Mouse (Mus musculus): ENCODE results near the gene Lrrc8c. TPM values are rescaled to one million over a fixed set of nuclear protein-coding genes. Genes with fewer than 3 reads are reported as not detected.

Gene Lrrc8c
- polyA plus RNA-seq, 1 experiment from 2014 or later = 17.9 TPM

- H3K27me3 ChIP-seq = no peaks in the 10 kb centered on the region
- 77% methylated on average over 6 of the region's 6 CpGs for WGBS
- no peak overlapping the region for H3K9ac ChIP-seq
- no peaks in the 10 kb centered on the region for H3K4me1 ChIP-seq
- H3K27ac ChIP-seq = no peak overlapping the region
- H3K4me3 ChIP-seq = no peak overlapping the region
- H3K36me3 ChIP-seq = 0 out of 2 replicates have a peak, but pooled peaks cover 3% of the 10 kb centered on the region
- ATAC-seq (ENCODE audit: insufficient number of reproducible peaks, low FRiP score, low TSS enrichment, low read depth) = no peak
- no peaks in the 10 kb centered on the region for H3K9me3 ChIP-seq
- no peak overlapping the region for H3K4me2 ChIP-seq
Observed at GRCm38 (mm10) chr5:105530576-105530975, 11.4 kb downstream of the Lrrc8c start.

DNA sequence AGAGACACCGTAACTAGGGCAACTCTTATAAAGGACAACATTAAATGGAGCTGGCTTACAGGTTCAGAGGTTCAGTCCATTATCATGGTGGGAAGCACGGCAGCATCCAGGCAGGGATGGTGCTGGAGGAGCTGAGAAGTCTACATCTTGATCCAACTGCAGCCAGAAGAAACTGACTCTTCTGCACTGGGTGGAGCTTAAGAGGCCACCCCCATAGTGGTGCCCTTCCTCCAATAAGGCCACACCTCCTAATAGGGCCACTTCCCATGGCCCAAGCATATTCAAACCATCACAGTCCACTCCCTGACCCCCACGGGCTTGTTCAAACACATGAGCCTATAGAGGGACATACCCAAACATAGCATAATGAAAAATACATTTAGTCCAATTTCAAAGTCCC is 16.0 kb downstream of the Lrrc8c start:
- H3K4me1 ChIP-seq = no peaks in the 10 kb centered on the region
- no peak overlapping the region for H3K4me2 ChIP-seq
- 96% methylated on average over 3 of the region's 3 CpGs for WGBS
- no peak overlapping the region for H3K9ac ChIP-seq
- no peak overlapping the region for H3K4me3 ChIP-seq
- no peak for ATAC-seq (ENCODE audit: insufficient number of reproducible peaks, low FRiP score, low TSS enrichment, low read depth)
- H3K27ac ChIP-seq = no peak overlapping the region
- H3K9me3 ChIP-seq = no peaks in the 10 kb centered on the region
- H3K36me3 ChIP-seq = 0 out of 2 replicates have a peak, but pooled peaks cover 3% of the 10 kb centered on the region
- H3K27me3 ChIP-seq = no peaks in the 10 kb centered on the region

DNA sequence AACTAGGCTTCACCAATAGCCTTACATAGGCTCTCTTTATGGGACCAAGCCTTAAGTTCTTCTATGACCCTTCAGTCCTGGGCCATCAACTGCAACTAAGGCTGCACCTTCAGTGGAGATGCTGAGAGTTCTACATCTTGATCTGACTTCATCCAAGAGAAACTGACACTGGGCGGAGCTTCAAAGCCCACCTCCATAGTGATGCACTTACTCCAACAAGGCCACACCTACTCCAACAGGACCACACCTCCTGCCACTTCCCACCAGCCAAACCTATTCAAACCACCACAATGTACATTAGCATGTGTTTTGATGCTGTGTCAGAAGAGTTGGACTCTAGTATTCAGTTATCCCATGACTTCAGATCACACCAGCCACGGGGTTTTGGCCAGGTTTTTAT is 17.0 kb downstream of the Lrrc8c start:
- ATAC-seq (ENCODE audit: insufficient number of reproducible peaks, low FRiP score, low TSS enrichment, low read depth) = no peak
- H3K4me3 ChIP-seq = no peak overlapping the region
- H3K9ac ChIP-seq = no peak overlapping the region
- 85% methylated on average over 2 of the region's 2 CpGs for WGBS
- no peaks in the 10 kb centered on the region for H3K9me3 ChIP-seq
- H3K27me3 ChIP-seq = no peaks in the 10 kb centered on the region
- H3K4me2 ChIP-seq = no peak overlapping the region
- H3K36me3 ChIP-seq = 0 out of 2 replicates have a peak, but pooled peaks cover 3% of the 10 kb centered on the region
- no peak overlapping the region for H3K27ac ChIP-seq
- no peaks in the 10 kb centered on the region for H3K4me1 ChIP-seq

DNA sequence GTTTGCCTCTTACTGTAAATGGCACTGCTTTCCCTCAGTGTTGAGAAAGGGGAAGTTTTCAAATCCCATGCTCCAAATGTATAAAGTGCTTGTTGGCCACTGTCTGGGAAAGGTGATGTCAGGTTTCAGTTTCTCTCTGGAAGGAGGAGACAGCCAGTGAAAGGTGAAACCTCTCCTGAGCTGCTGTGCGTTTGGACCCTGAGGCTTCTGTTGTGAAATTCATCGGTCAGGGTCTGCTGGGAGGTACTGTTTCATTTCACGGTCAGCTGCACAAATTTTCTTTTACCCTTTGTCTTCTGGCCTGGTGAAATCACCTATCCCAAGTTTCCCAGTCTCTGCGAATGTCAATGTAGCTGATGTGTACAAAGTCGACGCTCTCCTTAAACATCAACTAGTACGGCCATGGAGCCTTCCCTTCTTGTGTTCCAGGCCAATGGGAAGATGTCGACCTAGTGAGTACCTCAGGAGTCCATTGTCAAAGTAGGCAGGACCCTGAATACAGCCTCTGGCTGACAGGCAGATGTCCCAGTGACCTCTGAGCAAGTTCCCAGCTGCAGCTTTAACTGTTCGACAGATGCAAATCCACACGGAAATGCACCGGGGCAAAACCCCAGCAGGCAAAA is 18.0 kb downstream of the Lrrc8c start:
- WGBS = 64% methylated on average over 11 of the region's 11 CpGs
- ATAC-seq (ENCODE audit: insufficient number of reproducible peaks, low FRiP score, low TSS enrichment, low read depth) = no peak

GRCm38 (mm10) chr5:105541051-105541450 is 21.9 kb downstream of the Lrrc8c start:
- no peaks in the 10 kb centered on the region for H3K27me3 ChIP-seq

More for the DNA sequence above, 18.0 kb downstream of the Lrrc8c start:
- Histone ChIP-seq H3K9me3 (no peaks in the 10 kb centered on the region), H3K27ac (no peak overlapping the region), H3K4me1 (no peaks in the 10 kb centered on the region), H3K36me3 (0 out of 2 replicates have a peak, but pooled peaks cover 3% of the 10 kb centered on the region), H3K4me2 (no peak overlapping the region), H3K4me3 (no peak overlapping the region), H3K27me3 (no peaks in the 10 kb centered on the region), H3K9ac (no peak overlapping the region)

GRCm38 (mm10) chr5:105545126-105545525 is 25.9 kb downstream of the Lrrc8c start:
- Histone ChIP-seq H3K9ac (no peak overlapping the region), H3K36me3 (peaks cover 7% of the 10 kb centered on the region; the same call in 1 of the 2 replicates), H3K4me1 (no peaks in the 10 kb centered on the region), H3K4me3 (no peak overlapping the region), H3K27ac (no peak overlapping the region), H3K9me3 (no peaks in the 10 kb centered on the region), H3K4me2 (no peak overlapping the region), H3K27me3 (no peaks in the 10 kb centered on the region)
- ATAC-seq (ENCODE audit: insufficient number of reproducible peaks, low FRiP score, low TSS enrichment, low read depth) = no peak
- WGBS = 52% methylated on average over 3 of the region's 3 CpGs

More at GRCm38 (mm10) chr5:105541051-105541450, 21.9 kb downstream of the Lrrc8c start:
- Histone ChIP-seq H3K27ac (no peak overlapping the region), H3K36me3 (peaks cover 7% of the 10 kb centered on the region; the same call in 1 of the 2 replicates), H3K9ac (no peak overlapping the region), H3K4me3 (no peak overlapping the region), H3K4me2 (no peak overlapping the region), H3K4me1 (no peaks in the 10 kb centered on the region), H3K9me3 (no peaks in the 10 kb centered on the region)
- 87% methylated on average over 7 of the region's 7 CpGs for WGBS
- ATAC-seq (ENCODE audit: insufficient number of reproducible peaks, low FRiP score, low TSS enrichment, low read depth) = no peak

DNA sequence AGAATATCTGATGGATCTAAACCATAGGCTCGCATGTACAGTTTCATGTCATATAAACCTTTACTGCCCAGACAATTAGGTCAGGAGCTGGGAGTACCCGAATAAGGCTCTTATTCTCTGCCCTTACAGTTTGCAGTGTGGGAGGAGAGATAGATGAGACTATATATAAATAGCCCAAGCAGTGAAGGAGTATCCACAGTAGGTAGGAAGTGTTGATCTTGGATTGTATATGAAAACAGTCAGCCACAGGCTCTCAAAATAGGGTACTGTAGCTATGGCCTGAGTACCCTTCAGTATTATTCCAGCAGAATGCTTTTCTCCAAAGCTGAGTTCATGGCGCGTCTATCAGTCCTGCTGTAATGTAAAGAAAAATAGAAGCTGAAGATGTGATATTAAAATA is 27.9 kb downstream of the Lrrc8c start:
- ATAC-seq (ENCODE audit: insufficient number of reproducible peaks, low FRiP score, low TSS enrichment, low read depth) = no peak
- Histone ChIP-seq H3K4me1 (no peaks in the 10 kb centered on the region), H3K27me3 (no peaks in the 10 kb centered on the region), H3K4me2 (no peak overlapping the region), H3K9ac (no peak overlapping the region), H3K4me3 (no peak overlapping the region), H3K36me3 (peaks cover 7% of the 10 kb centered on the region; the same call in 1 of the 2 replicates), H3K9me3 (no peaks in the 10 kb centered on the region), H3K27ac (no peak overlapping the region)
- 91% methylated on average over 4 of the region's 4 CpGs for WGBS

- Histone ChIP-seq H3K9me3 (no peaks in the 10 kb centered on the region), H3K9ac (no peak overlapping the region), H3K27ac (no peak overlapping the region), H3K4me2 (no peak overlapping the region), H3K36me3 (no peaks in the 10 kb centered on the region), H3K4me3 (no peak overlapping the region), H3K27me3 (no peaks in the 10 kb centered on the region), H3K4me1 (no peaks in the 10 kb centered on the region)
- 79% methylated on average over 1 of the region's 1 CpGs for WGBS
- ATAC-seq (ENCODE audit: insufficient number of reproducible peaks, low FRiP score, low TSS enrichment, low read depth) = no peak
Observed at GRCm38 (mm10) chr5:105551808-105552207, 32.6 kb downstream of the Lrrc8c start.

DNA sequence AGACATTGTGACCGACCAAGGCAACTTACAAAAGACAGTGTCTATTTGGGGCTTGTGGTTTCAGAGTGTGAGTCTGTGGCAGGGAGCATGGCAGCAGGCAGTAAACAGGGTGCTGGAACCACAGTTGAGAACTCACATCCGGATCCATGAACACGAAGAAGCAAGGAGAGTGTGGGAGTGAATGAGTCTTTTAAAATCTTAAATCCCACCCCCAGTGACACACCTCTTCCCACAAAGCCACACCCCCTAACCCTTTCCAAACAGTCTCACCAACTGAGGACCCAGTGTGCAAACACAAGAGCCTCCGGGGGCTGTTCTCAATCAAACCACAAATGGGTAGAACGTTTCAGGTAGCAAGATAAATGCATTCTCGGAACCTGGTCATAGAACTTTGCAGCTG is 37.1 kb downstream of the Lrrc8c start:
- no peak overlapping the region for H3K9ac ChIP-seq
- ATAC-seq (ENCODE audit: insufficient number of reproducible peaks, low FRiP score, low TSS enrichment, low read depth) = no peak
- no peaks in the 10 kb centered on the region for H3K4me1 ChIP-seq
- no peaks in the 10 kb centered on the region for H3K36me3 ChIP-seq
- H3K27me3 ChIP-seq = no peaks in the 10 kb centered on the region
- H3K9me3 ChIP-seq = no peaks in the 10 kb centered on the region
- H3K4me2 ChIP-seq = no peak overlapping the region
- H3K4me3 ChIP-seq = no peak overlapping the region
- 89% methylated on average over 6 of the region's 6 CpGs for WGBS
- H3K27ac ChIP-seq = no peak overlapping the region

DNA sequence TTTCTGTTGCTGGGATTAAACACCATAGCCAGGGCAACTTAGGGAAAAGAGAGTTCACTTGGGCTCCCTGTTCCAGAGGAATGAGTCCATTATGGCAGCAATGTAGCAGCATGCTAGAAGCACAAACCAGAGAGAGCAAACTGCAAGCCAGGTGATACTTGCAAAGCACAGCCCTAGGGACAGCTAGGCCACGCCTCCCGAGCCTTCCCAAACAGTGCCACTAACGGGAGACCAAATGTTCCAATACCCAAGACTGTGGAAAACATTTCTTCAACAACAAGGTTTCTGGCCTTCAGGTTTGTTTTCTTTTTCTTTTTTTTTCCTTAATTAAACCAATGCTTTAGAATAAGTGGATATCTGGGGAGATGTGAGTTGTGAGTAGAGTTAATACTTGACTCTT is 38.2 kb downstream of the Lrrc8c start:
- no peaks in the 10 kb centered on the region for H3K4me1 ChIP-seq
- WGBS = 94% methylated on average over 3 of the region's 3 CpGs
- no peaks in the 10 kb centered on the region for H3K36me3 ChIP-seq
- H3K9ac ChIP-seq = no peak overlapping the region
- no peak for ATAC-seq (ENCODE audit: insufficient number of reproducible peaks, low FRiP score, low TSS enrichment, low read depth)
- H3K9me3 ChIP-seq = no peaks in the 10 kb centered on the region
- no peaks in the 10 kb centered on the region for H3K27me3 ChIP-seq
- no peak overlapping the region for H3K27ac ChIP-seq
- no peak overlapping the region for H3K4me2 ChIP-seq
- no peak overlapping the region for H3K4me3 ChIP-seq

- Histone ChIP-seq H3K9ac (no peak overlapping the region), H3K4me2 (no peak overlapping the region), H3K27me3 (no peaks in the 10 kb centered on the region), H3K9me3 (no peaks in the 10 kb centered on the region), H3K4me3 (no peak overlapping the region), H3K27ac (no peak overlapping the region), H3K36me3 (no peaks in the 10 kb centered on the region), H3K4me1 (no peaks in the 10 kb centered on the region)
- ATAC-seq (ENCODE audit: insufficient number of reproducible peaks, low FRiP score, low TSS enrichment, low read depth) = no peak
- WGBS = 65% methylated on average over 4 of the region's 4 CpGs
Observed at GRCm38 (mm10) chr5:105557777-105558240, 38.6 kb downstream of the Lrrc8c start.

GRCm38 (mm10) chr5:105558517-105558916 is 39.3 kb downstream of the Lrrc8c start:
- WGBS = 93% methylated on average over 4 of the region's 4 CpGs
- Histone ChIP-seq H3K4me3 (no peak overlapping the region), H3K36me3 (no peaks in the 10 kb centered on the region), H3K9me3 (no peaks in the 10 kb centered on the region), H3K9ac (no peak overlapping the region), H3K27me3 (no peaks in the 10 kb centered on the region), H3K4me2 (no peak overlapping the region), H3K27ac (no peak overlapping the region), H3K4me1 (no peaks in the 10 kb centered on the region)
- ATAC-seq (ENCODE audit: insufficient number of reproducible peaks, low FRiP score, low TSS enrichment, low read depth) = no peak

Data from limb, embryonic 15.5 days (tissue).